Mouse (Mus musculus) midbrain, postnatal 0 days (tissue): ENCODE data around the gene Rpl21. TPM values are rescaled to one million over a fixed set of nuclear protein-coding genes. Genes with fewer than 3 reads are reported as not detected.
A peak's percentile ranks its signal among the peaks of the same experiment; 100 is the strongest.

ENCODE experiments used
- ATAC-seq: fragments of 200-750 bp; cut with Nextera tagmentation; 2 replicates; pipeline ENCODE4 v1.8.0; 2017; ENCODE audit warnings: moderate number of reproducible peaks, mild to moderate bottlenecking, moderate TSS enrichment, moderate library complexity; ENCODE audit not compliant: low FRiP score
- DNase-seq: peaks from one replicate; pipeline ENCODE4 v3.0.0-alpha.2; 2015; ENCODE audit warnings: low spot score
- H3K27ac ChIP-seq: fragments of 300-500 bp; sonication (generic); 2 replicates; pipeline ENCODE4 v1.5.1; 2014; ENCODE audit warnings: low read depth, mild to moderate bottlenecking, low read length, mixed read lengths
- H3K27me3 ChIP-seq: fragments of 300-500 bp; sonication (generic); 2 replicates; pipeline ENCODE4 v1.6.1; 2014; ENCODE audit warnings: low read length, control low read depth, mixed read lengths; ENCODE audit not compliant: insufficient read depth
- H3K36me3 ChIP-seq: fragments of 300-500 bp; sonication (generic); 2 replicates; pipeline ENCODE4 v1.6.1; 2014; ENCODE audit warnings: low read length, control low read depth, mixed read lengths; ENCODE audit not compliant: insufficient read depth
- H3K4me1 ChIP-seq: fragments of 300-500 bp; sonication (generic); 2 replicates; pipeline ENCODE4 v1.6.1; 2014; ENCODE audit warnings: mild to moderate bottlenecking, control low read depth, antibody characterized with exemption, low read length, mixed read lengths; ENCODE audit not compliant: insufficient read depth
- H3K4me2 ChIP-seq: fragments of 300-500 bp; sonication (generic); 2 replicates; pipeline ENCODE4 v1.6.1; 2014; ENCODE audit warnings: low read depth, mild to moderate bottlenecking, low read length, mixed read lengths; ENCODE audit not compliant: poor library complexity, severe bottlenecking
- H3K4me3 ChIP-seq: fragments of 300-500 bp; sonication (generic); 2 replicates; pipeline ENCODE4 v1.5.1; 2014; ENCODE audit warnings: low read depth, mild to moderate bottlenecking, low read length, moderate library complexity
- H3K9ac ChIP-seq: fragments of 300-500 bp; sonication (generic); replicated peaks from 2 replicates; pipeline ENCODE4 v1.6.1; 2014; ENCODE audit warnings: mild to moderate bottlenecking, low read length, moderate library complexity, mixed read lengths; ENCODE audit not compliant: poor library complexity, severe bottlenecking
- H3K9me3 ChIP-seq: fragments of 300-500 bp; sonication (generic); 2 replicates; pipeline ENCODE4 v1.6.1; 2016; ENCODE audit warnings: low read length, control low read depth
- CTCF ChIP-seq: IDR thresholded peaks from 2 replicates; pipeline ENCODE4 v1.5.1; 2016; ENCODE audit warnings: antibody characterized with exemption, mild to moderate bottlenecking
- WGBS: fragments of 180-500 bp; shearing (Covaris S2); extraction: QIAGEN DNeasy Blood & Tissue Kit; methylation state at CpG from one replicate; pipeline ENCODE4 v1.1.7; 2014; 5-methylcytosine and 5-hydroxymethylcytosine counted together
- polyA plus RNA-seq: library from polyadenylated mRNA; unstranded; fragments of >200 nt; fragmentation: Nextera tagmentation; extraction: Ambion mirVana; gene quantifications from 2 replicates; pipeline ENCODE4 v1.2.1, GENCODE M21; 2015
- total RNA-seq: library from RNA; depleted of rRNA; stranded (reverse); fragments of >200 nt; gene quantifications from 2 replicates; pipeline ENCODE4 v1.2.3, GENCODE M21; 2014

Rpl21 gene
- total and polyA plus RNA-seq, 2 experiments from 2014 or later, result 217 to 334 TPM

DNA sequence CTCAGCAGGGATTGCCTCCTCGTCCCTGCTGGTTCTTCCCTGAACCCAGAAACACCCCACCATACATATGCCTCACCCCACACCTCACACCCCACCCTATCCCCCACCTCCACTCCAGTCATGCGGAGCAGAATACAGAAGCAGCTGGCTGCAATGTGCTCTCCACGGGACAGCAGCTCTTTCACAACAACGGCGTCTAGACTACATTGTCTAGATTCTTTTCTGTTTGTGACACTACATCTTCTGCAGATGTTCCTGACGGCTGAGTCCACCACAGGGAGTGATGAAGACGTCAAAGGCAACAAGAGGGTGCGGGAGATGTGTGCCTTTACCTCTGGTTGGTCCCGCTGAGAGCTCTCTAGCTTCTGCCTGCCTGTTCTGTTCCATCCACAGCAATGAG, 34.7 kb upstream of the Rpl21 start:
- no peak overlapping the region for H3K4me3 ChIP-seq
- no peak overlapping the region for H3K9ac ChIP-seq
- ATAC-seq (no peak), DNase-seq (no peak)
- no peak overlapping the region for H3K4me2 ChIP-seq
- H3K9me3 ChIP-seq, result no peaks in the 10 kb centered on the region
- H3K27me3 ChIP-seq, result no peaks in the 10 kb centered on the region
- no peaks in the 10 kb centered on the region for H3K36me3 ChIP-seq
- peaks cover 5% of the 10 kb centered on the region; the same call in 1 of the 2 replicates for H3K4me1 ChIP-seq
- 39% methylated on average over 9 of the region's 9 CpGs for WGBS
- TF ChIP-seq CTCF, result no peak
- H3K27ac ChIP-seq, result no peak overlapping the region

DNA sequence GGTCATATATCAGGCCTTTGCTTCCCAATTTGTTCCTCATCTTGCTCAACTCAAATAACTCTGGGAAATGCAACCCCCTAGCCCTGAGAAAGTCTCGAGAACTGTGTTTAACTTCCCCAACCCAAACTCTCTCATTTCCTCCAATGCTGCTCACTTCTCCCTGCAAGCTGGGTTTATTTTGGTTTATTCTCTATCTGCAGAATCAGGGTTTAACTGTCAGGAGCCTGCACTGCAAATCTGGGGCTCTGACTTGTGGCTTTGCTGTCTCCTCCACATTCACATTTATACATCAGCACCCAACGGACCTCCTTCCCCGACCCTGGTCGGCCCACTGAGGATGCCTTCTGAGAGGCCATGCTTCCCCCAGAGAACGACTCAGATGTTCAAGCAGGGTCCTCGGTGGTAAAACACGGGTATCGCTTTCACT, 26.7 kb upstream of the Rpl21 start:
- DNase-seq (no peak), ATAC-seq (no peak)
- Histone ChIP-seq H3K36me3 (no peaks in the 10 kb centered on the region), H3K4me1 (no peaks in the 10 kb centered on the region), H3K27me3 (no peaks in the 10 kb centered on the region), H3K4me3 (no peak overlapping the region), H3K4me2 (no peak overlapping the region), H3K27ac (no peak overlapping the region), H3K9ac (no peak overlapping the region), H3K9me3 (no peaks in the 10 kb centered on the region)
- WGBS, result 85% methylated on average over 8 of the region's 8 CpGs
- no peak for TF ChIP-seq CTCF

DNA sequence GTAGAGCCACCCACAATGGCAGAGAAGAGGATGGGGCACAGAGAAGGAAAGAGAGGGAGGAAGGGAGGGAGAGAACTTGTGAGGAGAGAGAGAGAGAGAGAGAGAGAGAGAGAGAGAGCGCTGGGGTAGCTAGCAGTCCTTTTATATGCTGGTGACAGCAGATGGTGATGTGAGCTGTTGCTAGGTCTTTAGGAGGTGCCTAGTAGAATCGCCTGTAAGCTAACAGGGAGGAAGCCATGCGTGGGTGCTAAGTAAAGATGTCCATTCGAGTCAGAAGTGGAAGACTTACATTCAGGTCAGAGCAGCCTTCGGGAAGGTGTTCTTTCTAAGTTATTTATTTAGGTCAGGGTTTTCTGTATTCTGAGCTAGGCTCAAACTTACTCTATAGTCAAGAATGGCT, 22.7 kb upstream of the Rpl21 start:
- 84% methylated on average over 5 of the region's 5 CpGs for WGBS
- Histone ChIP-seq H3K9ac (no peak overlapping the region), H3K9me3 (no peaks in the 10 kb centered on the region), H3K4me2 (no peak overlapping the region), H3K4me1 (no peaks in the 10 kb centered on the region), H3K27ac (no peak overlapping the region), H3K27me3 (no peaks in the 10 kb centered on the region), H3K4me3 (no peak overlapping the region), H3K36me3 (no peaks in the 10 kb centered on the region)
- ATAC-seq (no peak), DNase-seq (no peak)
- TF ChIP-seq CTCF, result no peak

DNA sequence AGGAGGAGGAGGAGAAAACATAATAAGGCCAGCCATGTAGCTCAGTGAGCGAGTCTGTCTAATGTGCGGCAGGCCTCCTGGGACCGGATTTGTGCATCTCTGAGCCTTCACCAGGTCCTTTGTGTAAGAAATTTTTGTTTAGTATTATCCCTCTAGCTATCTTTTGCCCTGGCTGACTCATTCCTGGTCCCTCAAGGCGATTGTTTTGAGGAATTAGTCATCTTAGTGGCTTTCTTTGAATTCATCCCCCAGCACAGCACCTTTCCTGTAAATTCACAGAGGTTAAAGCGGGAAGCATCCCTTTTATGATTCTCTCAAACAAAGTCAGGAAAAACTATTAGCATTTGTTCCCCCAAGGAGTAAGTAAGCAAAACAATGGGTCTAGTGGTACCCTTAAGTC, 19.8 kb upstream of the Rpl21 start:
- WGBS, result 90% methylated on average over 5 of the region's 5 CpGs
- ATAC-seq, result no peak

DNA sequence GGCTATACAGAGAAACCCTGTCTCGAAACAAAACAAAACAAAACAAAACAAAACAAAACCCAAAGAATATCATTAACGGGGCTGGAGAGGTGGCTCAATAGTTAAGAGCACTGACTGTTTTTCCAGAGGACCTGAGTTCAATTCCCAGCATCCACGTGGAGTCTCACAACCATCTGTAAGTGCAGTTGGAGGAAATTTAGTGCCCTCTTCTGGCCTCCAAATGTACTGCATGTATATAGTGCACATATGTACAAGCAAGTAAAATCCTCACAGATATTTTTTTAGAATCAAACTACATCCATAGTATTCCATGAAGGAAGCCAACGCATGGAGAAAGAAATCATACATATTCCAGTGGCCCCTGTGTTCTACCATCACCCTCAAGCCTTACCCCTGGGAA, 19.3 kb upstream of the Rpl21 start:
- no peak for ATAC-seq
- Histone ChIP-seq H3K27ac (no peak overlapping the region), H3K9me3 (no peaks in the 10 kb centered on the region), H3K4me1 (no peaks in the 10 kb centered on the region), H3K4me3 (no peak overlapping the region), H3K4me2 (no peak overlapping the region), H3K27me3 (no peaks in the 10 kb centered on the region), H3K9ac (no peak overlapping the region), H3K36me3 (no peaks in the 10 kb centered on the region)
- TF ChIP-seq CTCF, result peak; percentile 24; the same call in 1 of the 2 replicates
- no peak for DNase-seq
- WGBS, result 95% methylated on average over 4 of the region's 4 CpGs

More for the DNA sequence above, 19.8 kb upstream of the Rpl21 start:
- no peaks in the 10 kb centered on the region for H3K36me3 ChIP-seq
- H3K27ac ChIP-seq, result no peak overlapping the region
- no peak for DNase-seq
- no peak for TF ChIP-seq CTCF
- H3K4me3 ChIP-seq, result no peak overlapping the region
- H3K9ac ChIP-seq, result no peak overlapping the region
- no peaks in the 10 kb centered on the region for H3K4me1 ChIP-seq
- H3K9me3 ChIP-seq, result no peaks in the 10 kb centered on the region
- no peaks in the 10 kb centered on the region for H3K27me3 ChIP-seq
- H3K4me2 ChIP-seq, result no peak overlapping the region

DNA sequence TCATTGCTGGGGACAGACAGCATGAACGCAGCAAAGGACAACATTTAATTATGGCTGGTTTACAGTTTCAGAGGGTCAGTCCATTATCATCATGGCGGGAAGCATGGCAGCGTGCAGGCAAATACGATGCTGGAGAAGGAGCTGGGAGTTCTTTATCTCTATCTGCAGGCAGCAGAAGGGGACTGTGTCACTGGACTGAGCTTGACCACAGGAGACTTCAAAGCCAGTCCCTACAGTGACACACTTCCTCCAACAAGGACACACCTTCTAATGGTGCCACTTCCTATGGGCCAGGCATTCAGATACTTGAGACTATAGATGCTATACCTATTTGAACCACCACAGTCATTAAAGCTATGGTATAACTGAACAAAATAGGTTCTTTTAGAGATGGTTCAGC, 17.3 kb upstream of the Rpl21 start:
- DNase-seq (no peak), ATAC-seq (no peak)
- no peaks in the 10 kb centered on the region for H3K9me3 ChIP-seq
- 89% methylated on average over 4 of the region's 4 CpGs for WGBS
- no peak overlapping the region for H3K9ac ChIP-seq
- H3K36me3 ChIP-seq, result no peaks in the 10 kb centered on the region
- TF ChIP-seq CTCF, result no peak
- no peaks in the 10 kb centered on the region for H3K27me3 ChIP-seq
- H3K4me2 ChIP-seq, result no peak overlapping the region
- no peaks in the 10 kb centered on the region for H3K4me1 ChIP-seq
- no peak overlapping the region for H3K27ac ChIP-seq
- H3K4me3 ChIP-seq, result no peak overlapping the region
